Mouse (Mus musculus) thymus, postnatal 36 days (tissue): Measurements from ENCODE around the gene Bbs1.
A peak's percentile ranks its signal among the peaks of the same experiment; 100 is the strongest.
"Not testable (repeated sequence)": the region's sequence is repeated elsewhere in the genome, so short reads cannot be mapped to it uniquely, and the experiment has no call there.

Source experiments
- DNase-seq, 2 experiments: peaks; one replicate each; pipeline ENCODE4 v3.0.0; 2022; ENCODE audit warnings: mixed read lengths in 2 of 2

Bbs1 gene

DNA sequence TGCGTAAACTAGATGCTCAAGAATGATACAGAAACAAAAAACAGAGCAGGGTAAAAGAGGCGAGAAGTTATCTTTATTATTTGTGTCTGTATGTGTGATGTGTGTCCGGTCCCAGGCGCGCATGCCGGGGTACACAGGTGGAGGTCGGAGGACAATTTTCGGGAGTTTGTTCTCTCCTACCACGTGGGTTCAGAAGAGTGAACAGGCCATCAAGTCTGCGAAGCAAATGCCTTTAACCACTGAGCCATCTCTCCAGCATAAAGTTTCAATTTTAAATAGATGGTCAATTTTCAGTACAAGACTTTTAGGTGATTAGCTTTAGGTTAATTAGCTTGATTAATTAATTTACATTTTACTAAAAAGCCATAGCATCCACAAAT, 27.1 kb downstream of the Bbs1 start:
- DNase-seq: no peak

DNA sequence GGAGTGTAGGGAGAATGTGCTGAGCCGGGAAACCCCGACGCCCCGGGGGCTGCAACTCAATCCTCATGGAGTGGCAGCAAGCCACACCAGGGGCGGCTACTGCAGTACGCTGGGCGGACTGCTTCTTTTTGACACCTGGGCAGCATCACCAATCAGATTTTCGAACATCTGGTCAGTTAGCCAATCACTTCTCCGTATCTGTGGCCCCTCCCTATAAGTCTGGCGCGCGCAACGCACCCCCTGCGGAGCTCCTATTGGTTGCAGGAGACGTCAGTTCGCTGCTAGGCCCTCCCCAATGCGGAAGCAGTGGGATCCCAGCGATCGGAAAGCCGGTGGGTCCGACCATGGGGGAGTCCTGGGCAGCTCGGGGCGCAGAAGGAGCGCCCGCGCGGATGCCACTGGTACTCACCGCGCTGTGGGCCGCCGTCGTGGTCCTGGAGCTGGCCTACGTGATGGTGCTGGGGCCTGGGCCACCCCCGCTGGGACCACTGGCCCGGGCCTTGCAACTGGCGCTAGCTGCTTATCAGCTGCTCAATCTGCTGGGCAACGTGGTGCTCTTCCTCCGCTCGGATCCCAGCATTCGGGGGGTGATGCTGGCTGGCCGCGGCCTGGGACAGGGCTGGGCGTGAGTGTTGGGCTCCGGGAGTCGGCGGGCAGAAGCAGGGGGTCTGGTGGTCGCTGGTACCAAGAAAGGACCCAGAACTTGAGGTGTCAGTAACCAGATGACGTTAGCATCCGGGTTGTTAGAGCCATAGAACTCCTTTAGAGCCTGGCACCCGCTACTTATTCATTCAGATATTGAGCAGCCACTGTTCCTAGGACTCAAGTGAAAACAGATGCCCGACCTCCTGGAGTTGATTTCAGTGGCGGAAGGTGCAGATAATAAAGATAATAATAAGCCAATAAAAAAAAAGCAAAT, 27.8 kb downstream of the Bbs1 start, which contains the start of gene Zdhhc24:
TSS of gene Zdhhc24 (plus strand) at position 264 of the 919 bp plus-strand sequence.
- DNase-seq: peak; percentile 95 to 97

DNA sequence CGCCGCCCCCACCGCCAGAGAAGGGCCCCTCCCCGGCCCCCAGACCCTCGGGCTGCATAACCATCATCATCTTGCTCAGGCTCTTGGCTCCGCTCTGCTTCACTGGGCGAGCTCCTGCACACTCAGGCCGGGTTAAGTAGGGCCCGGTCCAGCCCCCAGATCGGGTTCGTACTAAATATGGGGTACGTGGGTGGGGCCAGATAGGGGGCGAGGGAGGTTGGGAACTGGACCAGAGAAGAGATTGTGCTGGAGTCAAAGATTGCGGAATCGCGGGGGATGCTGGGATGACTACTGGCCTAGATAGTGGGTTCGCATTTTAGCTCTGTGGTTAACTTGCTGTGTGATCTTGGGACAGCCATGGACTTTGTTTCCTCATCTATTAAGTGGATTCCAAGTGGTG, 28.6 kb downstream of the Bbs1 start, which contains the start of gene Actn3:
TSS of gene Actn3 (minus strand) at position 125 of the 400 bp plus-strand sequence.
- peak in 1 of 2 experiments; percentile 27 for DNase-seq

DNA sequence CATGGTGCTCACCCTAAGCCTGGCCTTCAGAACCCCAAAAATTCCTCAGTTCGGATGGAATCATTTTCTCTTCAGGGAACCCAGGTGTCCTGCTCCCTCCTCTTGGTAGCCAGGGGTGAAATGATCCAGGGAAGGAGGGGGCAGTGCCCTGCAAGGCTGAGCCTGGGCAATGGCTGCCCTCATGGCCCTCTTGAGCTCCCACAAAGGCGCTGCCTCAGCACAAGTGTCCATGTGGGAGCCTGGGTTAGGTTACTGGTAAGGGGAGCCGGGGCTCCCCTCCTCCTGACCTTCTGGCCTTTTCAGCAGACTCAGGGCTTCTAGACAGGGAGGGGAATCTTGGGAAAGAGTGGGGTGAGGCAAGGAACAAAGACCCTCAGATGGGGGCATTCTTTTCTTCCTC, 29.7 kb downstream of the Bbs1 start:
- DNase-seq: no peak

DNA sequence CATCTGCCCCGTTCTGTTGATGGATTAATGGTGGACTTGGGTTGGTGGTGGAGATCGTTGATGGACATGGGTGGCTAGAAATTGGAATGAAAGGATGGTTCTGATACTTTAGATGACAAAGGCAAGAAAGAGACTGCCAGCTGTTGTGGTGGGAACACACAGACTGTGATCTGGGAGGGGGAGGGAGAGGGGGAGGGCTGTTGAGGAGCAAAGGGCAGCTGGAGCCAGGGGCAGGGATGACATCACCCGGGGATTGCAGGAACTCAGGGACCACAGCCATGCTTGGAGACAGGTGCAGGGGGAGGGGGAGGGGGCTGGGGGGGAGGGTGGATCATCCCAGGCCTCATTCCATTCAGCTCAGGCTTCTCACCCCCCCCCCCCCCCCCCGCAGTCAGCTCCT, 30.2 kb downstream of the Bbs1 start:
- no peak for DNase-seq

DNA sequence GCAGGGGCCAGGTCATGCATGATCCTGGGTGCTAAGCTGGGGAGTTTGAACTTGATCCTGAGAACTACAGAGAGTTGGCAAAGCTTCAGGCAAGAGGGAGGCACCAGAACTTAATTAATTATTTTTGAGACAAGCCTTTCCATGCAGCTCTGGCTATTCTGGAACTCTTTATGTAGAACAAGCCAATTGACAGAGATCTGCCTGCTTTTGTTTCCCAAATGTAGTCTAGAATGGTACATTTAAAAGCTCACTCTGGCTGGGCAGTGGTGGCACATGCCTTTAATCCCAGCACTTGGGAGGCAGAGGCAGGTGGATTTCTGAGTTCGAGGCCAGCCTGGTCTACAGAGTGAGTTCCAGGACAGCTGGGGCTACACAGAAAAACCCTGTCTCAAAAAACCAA, 31.8 kb downstream of the Bbs1 start:
- DNase-seq: not testable (repeated sequence)

DNA sequence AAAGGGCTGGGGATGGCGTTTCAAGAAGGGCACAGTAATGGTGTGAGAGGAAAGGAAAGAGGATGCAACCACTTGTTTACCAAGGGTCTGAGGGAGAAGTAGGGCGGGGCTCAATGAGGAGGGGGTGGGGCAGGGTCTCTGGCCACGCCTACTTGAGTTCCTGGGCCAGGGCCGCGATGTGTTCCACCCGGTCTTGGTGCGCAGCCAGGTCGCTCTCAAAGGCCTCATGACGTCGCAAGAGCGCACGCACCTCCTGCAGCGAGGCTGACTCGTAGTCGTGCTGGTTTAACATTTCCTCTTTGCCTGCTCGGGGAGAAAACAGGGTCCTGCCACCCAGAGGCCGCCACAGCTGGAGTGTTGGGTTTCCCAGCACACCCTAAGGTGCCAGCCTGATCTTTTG, 41.3 kb downstream of the Bbs1 start:
- DNase-seq: peak in 1 of 2 experiments; percentile 32

DNA sequence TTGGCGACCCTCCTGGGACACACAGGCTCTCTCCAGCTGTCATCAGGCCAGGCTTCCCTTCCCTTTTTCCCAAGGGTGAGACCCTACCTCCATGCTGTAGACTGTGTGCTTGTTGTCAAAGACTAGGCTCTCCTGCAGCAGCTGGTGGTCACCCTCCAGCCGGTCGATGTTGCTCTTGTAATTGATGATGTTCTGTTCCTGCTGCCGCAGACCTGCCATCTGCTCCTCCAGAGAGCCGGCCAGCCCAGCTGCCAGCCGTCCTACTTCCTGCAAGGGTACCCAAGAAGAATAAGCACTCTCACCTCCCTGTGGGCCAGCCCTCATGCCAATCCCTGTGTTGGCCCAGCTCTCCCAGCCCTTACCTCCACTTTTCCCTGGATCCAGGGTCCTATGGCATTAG, 43.4 kb downstream of the Bbs1 start:
- DNase-seq: no peak

DNA sequence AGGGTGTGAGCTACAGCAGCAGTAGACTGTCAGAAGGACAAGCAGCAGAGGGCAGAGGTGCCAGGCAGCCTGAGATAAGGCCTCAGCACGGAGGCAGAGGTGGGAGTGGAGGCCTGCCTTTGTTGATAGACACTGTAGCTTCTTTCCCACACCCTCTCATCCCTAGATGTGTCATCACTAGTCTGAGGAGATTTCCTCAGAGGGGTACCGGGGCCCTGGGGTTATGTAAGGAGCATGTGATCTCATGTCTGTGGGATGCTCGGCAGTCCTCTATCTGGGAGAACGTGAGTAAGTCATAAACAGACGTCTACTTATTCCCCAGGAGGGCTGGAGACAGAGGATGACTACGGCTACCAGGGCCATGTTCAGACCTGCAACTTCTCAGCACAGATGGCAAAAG, 47.3 kb downstream of the Bbs1 start:
- no peak for DNase-seq

DNA sequence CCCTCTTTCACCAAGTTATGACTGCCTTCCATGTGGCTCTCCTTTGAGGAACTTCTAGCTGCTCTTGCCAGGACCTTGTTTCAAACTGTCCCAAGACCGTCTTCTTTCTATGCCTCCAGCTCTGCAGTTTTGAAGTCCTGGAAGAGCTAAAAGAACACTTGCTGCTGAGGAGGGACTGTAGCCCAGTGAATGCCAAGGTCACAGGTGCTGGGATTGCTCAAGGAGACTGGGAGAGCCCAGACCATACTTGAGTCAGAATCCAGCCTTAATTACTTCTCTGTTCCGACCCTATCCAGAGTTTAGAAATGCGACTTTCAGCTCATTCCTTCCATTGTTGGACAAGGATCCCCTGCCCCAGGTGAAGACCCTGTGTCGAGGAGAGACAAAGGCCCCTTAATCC, 50.5 kb downstream of the Bbs1 start:
- no peak for DNase-seq

DNA sequence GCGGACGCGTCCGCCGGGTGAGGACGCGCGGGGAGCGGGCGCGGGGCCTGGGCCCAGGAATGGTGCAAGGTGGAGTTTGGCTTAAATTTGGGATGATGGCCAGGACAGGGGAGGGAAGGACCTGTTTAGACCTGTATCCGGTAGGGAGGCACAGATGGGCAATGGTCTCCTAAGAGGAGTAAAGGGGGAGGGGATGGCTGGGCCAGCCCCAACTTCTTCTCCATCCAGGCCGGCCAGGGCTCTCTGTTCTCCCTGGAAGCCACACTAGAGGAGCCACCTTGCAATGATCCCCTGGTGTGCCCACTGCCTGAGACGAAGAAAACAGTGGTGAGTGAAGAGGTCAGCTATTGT, 51.0 kb downstream of the Bbs1 start:
- DNase-seq: no peak

DNA sequence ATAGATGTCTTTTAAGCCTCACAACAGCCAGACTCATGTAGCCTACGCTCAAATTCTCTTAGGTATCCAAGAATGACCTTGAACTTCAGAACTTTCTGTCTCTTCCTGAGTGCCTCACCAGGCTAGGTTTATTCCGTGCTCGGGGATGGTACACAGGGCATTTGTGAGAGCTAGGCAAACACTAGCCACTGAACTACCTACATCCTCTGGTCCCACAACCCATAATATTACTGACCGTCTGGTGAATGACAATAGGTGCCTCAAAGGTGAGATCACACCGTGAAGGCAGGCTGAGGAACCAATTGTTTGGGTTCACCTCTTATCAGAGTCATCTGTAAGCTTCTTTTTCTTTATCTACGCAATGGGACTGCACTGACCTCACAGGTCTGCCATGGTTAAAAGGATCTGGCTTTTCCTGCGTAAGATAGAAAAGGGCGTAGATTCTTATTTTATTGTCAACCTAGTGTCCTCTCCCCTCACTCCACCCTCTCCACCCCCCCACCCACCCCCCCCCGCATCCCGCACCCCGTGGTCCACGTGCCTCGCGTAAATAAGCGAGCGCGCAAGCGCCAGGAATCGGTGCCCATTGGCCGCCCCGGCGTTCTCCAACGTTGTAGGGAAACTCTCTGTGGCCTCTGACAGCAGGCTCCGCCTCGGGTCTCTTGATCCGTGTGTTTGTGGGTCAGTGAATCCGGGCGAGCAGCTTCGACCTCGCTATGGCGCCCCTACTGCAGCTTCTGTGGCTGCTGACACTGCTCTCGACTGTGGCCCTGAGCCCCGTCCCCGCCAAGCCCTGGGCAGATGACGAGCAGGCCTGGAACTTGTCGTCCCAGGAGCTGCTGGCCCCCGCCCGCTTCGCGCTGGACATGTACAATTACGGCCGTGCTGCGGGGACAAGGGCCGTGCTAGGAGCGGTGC, 51.6 kb downstream of the Bbs1 start, which contains the start of gene Ctsf:
TSS of gene Ctsf (plus strand) at position 579 of the 918 bp plus-strand sequence.
- no peak for DNase-seq

DNA sequence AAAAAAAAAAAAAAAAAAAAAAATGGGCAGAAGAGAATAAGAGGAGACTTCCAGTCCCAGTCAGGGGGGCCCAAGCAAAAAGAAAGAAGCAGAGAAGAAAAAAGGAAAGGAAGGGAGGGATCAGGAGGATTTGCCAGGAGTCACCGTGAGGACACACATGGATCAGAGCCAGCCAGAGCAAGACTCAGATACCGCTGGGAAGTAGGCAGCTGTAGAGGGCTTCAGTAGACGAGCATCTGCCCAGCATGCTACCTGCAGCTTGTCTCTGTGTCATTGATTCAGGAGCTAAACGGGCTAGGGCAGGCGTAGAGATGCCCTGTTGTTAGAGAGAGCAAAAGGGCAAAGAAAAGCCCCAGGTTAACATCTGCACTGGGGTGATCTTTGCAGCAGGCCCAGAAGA, 56.1 kb downstream of the Bbs1 start:
- DNase-seq: no peak

DNA sequence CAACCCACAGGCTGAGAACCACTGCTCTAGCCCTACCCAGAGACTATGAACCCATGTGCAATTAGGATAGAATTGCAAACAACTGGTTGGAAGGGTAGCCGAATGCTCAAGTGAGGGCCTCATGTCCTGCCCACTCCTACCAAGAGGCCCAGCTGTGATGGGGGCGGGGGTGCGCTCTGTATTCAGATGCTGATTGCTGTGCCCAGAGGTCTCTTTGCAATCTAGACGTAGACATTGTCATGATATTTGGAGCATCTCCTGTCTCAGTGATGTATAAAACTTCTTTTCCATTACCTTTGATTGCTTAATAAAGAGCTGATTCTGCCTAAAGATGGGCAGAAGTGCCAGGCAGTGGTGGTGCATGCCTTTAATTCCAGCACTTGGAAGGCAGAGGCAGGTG, 56.6 kb downstream of the Bbs1 start:
- DNase-seq: no peak

DNA sequence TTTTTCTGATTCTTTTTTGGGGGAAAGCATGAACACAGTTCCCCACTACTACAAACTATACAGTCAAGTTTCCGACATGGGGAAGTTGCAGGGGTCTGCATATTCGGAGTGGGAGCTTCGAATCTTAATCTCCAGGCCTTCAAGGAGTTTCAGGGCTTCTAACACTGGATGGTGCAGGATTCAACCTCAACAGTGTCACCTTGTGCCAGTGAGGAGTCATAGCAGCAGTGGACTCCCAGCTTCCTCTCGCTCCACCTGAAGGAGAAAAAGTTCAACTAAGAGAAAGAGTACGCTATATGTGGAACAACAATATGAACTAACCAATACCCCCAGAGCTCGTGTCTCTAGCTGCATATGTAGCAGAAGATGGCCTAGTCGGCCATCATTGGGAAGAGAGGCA, 58.9 kb downstream of the Bbs1 start:
- peak; percentile 26 to 30 for DNase-seq

DNA sequence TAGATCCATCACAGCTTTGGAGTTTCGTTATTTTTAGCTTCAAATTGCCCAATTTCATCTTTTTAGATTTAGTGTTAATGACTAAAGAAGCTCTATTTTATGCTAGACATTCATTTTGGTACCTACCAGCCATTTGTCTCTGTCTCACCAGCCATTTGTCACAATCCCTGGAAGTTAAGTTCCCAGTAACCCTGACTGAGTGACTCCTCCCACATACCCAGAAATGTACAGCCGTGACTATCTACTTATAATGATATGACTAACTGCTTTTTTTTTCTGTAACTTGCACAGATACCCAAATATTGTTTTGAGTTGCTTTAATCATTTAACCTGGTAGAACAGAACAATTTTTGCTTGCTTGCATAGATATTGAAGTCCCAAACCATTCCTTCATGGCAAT, 60.6 kb downstream of the Bbs1 start:
- DNase-seq: no peak

DNA sequence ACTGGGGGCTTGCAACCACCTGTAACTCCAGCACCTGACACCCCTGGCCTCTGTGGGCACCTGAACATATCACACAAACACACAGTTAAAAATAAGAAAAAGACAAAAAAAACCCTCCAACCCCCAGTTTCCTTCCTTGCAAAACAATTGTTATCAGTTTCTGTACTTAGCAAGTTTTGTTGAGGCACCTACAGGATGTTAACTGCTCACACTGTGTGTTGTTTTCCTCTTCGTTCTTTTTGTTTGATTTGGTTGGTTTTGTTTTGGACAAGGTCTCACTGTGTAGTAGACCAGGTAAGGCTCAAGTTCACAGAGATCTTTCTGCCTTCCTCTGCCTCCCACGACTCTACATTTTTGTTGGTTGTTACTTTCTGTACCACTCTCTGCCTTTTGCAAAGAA, 63.8 kb downstream of the Bbs1 start:
- no peak for DNase-seq

DNA sequence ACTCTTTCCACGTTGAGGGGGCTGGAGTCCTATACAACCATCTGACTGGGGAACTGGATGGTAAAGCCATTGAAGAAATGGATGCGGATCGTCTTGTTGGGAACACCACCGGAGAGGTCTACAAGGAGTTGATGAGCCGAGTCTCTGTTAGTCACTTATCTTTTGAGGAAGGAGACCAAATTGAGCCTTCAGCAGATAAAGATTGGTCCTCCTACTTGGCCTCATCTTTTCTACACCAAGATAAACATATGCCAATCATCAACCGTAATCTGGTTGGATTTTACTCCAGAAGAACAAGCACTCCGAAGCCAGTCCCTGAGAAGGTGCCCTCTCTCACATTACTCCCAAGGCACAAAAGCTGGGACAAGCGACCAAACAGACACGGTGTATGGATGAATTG, 65.6 kb downstream of the Bbs1 start:
- DNase-seq: no peak

DNA sequence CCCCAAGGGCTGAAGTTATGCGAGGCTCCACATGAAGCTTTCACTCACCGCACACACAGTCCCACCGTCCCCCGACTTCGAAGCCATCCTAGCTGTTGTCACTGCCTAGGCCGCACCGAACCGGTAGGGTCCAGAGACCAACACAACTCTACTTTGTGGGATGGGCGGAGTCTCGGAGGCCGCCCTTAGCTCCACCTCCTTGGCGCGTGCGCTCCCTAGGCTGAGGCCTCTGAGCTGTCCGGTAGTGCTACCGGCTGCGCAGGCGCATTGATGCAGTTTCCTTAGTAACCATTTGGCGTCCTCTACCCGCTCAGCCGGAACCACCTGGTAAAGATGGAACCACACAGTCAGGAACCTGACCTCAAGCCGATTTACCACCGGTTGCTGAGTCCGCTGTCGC, 67.3 kb downstream of the Bbs1 start, which contains the start of the genes Ccs and Ccdc87:
TSS of gene Ccs (minus strand) at position 184 of the 400 bp plus-strand sequence.
TSS of gene Ccdc87 (plus strand) at position 218 of the 400 bp plus-strand sequence.
- peak; percentile 91 to 95 for DNase-seq

DNA sequence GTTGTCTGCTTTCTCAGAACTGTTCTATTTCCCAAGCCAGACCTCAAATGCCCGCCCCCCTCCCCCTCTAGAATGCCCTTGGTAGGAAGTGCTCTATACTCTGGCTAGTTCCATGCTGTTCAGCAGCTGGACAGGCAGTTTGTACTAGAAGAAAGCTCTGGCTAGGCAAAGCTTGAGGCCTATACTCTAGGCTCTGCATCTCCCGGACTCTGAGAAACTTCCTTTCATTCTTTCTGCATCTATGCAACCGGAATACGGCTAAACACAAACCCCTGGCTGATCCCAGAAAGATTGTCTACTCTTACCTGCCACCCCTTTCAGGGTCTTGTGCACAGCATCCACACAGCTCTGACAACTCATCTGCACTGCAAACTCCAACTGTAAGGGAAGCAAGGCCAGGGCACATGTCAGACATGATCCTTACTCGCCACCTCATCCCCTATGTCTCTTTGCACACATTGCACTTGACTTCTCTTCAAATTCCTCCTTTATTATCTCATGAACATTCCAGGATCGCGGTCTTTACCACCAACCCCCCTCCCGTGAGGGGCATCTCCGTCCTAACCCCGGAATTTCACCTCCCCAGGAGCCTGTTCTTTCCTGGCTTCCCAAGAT, 67.8 kb downstream of the Bbs1 start:
- no peak for DNase-seq

DNA sequence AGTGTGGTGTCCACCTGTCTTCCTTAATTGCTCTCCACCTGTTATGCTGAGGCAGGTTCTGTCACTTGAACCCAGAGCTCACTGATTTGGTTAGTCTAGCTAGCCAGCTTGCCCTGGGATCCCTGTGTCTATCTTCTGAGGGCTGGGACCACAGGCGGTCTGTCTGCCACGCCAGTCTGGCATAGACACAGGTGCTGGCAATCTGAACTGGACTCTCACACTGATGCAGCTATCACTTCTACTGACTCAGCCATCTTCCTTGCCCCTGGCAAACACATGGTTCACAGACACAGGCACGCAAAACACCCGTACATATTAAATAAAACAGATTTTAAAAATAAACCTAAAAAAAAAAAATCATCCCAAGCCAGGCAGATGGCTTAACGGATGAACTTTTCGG, 69.4 kb downstream of the Bbs1 start:
- DNase-seq: no peak
